Mouse (Mus musculus) forelimb bud, embryonic 11.5 days (tissue): ENCODE data around the gene Fam3a.
A peak's percentile ranks its signal among the peaks of the same experiment; 100 is the strongest.
"Not testable (repeated sequence)": the region's sequence is repeated elsewhere in the genome, so short reads cannot be mapped to it uniquely, and the experiment has no call there.

ENCODE experiments used
- DNase-seq: peaks from one replicate; pipeline ENCODE4 v3.0.0-alpha.2; 2012; ENCODE audit warnings: low read depth, low spot score

Fam3a gene

DNA sequence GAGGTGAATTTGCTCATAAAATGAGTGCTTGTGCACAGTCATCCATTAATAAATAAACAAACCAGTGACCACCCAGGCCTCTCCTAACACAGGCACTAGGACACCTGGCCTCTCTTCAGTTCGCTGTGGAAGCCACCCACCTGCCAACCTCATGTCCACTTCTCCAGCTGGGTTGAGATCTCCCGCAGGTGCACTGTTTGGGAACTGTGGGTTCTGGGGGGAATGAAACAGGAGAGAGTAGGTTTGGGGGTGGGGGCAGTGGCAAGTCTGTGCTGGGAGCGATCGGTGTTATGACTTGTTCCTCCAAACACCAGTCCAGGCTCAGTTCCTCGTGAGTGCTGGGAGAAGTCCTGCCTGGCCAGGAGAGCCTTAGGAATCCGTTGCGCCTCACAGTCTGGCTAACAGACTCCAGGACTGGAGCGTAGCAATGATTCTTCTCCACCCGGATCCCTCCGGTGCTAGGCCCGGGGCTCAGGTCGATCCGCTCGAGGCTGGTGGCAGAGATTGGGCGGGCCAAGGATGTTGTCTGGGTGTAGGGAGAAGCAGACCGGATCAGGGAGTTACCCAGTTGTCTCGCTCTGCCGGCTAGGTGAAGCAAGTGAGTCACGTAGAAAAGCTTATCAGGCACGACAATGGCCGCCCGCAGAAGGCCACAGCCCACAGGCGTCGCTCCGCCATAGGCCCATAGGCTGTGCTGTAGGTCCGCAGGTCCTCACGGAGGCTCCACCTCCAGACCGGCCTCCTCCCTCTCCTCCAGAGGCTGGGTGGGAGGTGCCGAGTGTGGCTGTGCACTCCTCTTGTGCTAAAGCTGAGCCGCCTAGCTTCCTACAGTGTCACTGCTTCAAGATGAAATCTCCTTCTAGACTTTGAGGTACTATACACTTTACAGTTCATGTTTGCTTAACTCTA is at the start of gene Fam3a, which contains the start of gene Ikbkg:
Gene Fam3a (minus strand): TSS at position 738 of the 909 bp plus-strand sequence.
Gene Ikbkg (plus strand): TSS at position 756 of the 909 bp plus-strand sequence.
- DNase-seq: peak; percentile 85

- DNase-seq: peak; percentile 77
These were observed 36.3 kb upstream of the Fam3a start for GRCm38 (mm10) chrX:74429290-74429821.

GRCm38 (mm10) chrX:74428826-74429276 is 35.8 kb upstream of the Fam3a start, which contains the start of gene G6pdx:
Gene G6pdx, minus strand, starts transcription at chrX:74429194.
- DNase-seq: peak; percentile 81

- DNase-seq: peak; percentile 7
These were observed 35.2 kb upstream of the Fam3a start for GRCm38 (mm10) chrX:74428146-74428825.

DNA sequence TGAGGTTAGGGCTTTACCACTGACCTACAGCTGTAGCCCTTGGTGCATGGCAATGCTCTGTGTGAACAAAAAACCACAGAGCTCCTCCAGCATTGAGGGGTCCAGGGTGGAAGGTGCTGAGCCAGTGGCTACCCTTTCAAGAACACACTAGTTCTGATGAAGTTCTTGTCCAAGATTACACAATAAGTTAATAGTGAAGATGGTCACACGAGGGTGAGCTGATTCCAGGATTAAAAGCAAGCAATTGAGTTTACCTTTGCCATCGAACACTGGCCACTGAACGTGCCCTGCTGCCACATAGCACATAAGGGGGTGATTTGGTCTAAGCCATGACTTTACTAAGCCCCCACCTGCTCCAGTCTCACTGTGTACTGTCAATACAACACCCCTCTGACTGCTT is 34.0 kb upstream of the Fam3a start:
- DNase-seq: no peak

DNA sequence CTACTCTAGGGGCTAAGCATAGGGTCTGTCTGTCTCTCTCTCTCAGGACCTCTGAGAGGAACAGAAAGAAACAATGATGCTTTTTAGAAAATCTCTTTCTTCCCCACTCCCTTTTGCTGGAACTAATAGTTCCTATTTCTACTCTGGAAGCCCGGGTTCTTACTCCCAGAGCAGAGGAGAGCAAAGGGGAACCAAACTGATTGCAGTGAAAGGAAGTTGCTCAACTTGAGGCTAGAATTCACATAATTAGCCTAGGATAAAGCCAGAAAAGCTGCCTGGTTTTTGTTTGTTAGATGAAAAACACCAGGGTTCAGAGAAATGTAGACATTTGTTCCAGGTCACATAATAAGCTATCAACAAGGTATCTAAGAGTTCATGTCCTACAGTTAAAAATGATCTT is 33.2 kb upstream of the Fam3a start:
- DNase-seq: no peak

DNA sequence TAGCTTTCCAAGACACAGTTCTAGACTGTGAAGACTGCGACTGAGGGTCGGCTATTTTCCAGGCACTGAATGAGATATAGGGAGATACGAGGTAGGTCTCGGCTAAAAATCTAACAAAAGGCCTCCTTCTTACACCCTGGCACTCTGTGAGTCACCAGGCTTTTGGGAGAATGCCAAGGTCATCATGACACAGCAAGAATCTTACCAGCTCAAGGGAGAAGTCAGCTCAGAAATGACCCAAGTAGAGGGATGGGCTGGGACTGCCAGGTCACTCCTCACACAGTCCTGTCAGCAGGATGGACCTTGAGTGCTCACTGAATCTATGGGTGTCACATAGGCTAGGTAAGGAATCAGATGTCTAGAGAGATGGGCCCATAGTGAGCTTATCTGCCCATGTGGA is 32.1 kb upstream of the Fam3a start:
- DNase-seq: no peak

GRCm38 (mm10) chrX:74424443-74424842 is 31.4 kb upstream of the Fam3a start:
- DNase-seq: no peak

DNA sequence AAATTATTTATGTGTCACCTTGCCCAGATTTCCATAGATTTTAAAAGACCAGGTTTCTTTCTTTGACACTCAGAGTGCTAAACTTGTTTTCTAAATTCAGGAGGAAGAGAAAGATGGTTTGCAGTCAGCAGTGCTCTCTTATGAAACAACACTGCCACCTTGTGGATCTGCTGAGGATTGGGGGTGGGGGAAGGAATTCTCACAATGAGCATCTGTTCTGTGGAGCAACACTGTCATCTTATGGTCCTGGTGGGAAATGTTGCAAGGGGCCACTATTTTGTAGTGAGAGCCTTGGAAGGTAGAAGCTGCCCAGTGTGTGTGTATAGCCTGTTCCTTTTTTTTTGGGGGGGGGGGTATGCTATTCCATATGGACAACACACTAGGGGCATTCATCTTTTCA is 20.3 kb upstream of the Fam3a start:
- peak; percentile 78 for DNase-seq

GRCm38 (mm10) chrX:74408340-74408739 is 15.3 kb upstream of the Fam3a start:
- no peak for DNase-seq

- DNase-seq: no peak
These were observed 7.1 kb upstream of the Fam3a start for GRCm38 (mm10) chrX:74400136-74400535.

DNA sequence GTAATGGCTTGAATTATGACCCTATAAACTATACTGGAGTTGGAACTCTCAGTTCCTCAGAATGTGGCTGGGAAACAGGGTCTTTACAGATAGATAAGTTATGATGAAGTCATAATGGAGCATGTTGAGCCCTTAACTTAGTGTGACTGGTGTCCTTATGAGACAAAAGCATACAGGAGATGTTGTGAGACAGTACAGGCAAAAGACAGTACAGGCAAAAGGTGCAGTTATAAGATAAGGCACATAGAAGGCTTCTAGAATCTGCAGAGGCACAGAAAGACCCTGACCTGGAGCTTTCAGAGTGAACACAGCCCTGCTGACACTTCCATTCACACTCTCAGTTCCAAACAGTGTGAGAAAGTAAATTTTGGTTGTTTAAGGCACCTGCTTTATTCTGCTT is 4.9 kb downstream of the Fam3a start:
- no peak for DNase-seq

- no peak for DNase-seq
These were observed 8.6 kb downstream of the Fam3a start for GRCm38 (mm10) chrX:74384451-74384850.

DNA sequence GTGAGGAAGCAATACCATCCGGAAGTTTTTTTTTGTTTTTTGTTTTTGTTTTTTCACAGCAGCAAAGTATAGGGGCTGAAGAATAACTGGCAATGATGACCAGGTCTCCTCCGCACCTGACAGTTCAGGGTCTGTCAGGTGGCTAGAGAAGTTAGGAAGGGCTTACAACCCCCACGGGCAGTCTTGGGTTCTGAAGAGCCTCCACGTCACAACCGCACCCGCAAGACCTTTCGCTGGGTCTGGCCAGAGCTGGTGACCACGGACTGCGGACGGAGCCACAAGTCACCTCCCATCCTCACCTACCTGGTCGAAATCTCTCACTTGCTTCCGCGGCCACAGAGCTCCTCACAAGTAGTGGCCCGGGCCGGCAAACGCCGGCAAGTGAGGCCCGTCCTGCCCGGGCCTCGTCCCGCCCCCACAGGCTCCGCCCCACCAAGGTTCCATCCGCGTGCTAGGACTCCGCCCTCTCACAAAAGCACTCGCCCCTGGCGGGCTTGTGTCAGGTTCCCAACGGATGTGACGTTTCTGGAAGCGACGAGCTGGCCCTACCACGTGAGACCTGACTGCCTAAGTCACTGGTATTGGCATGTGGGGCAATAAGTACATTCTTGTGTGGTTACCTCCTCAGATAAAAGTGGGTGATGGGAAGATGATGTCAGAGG is 20.1 kb downstream of the Fam3a start, which contains the start of the genes Ubl4a and Slc10a3:
Gene Ubl4a (minus strand): TSS at position 331 of the 662 bp plus-strand sequence.
Gene Slc10a3 (minus strand): TSS at position 462 of the 662 bp plus-strand sequence.
- peak; percentile 86 for DNase-seq

DNA sequence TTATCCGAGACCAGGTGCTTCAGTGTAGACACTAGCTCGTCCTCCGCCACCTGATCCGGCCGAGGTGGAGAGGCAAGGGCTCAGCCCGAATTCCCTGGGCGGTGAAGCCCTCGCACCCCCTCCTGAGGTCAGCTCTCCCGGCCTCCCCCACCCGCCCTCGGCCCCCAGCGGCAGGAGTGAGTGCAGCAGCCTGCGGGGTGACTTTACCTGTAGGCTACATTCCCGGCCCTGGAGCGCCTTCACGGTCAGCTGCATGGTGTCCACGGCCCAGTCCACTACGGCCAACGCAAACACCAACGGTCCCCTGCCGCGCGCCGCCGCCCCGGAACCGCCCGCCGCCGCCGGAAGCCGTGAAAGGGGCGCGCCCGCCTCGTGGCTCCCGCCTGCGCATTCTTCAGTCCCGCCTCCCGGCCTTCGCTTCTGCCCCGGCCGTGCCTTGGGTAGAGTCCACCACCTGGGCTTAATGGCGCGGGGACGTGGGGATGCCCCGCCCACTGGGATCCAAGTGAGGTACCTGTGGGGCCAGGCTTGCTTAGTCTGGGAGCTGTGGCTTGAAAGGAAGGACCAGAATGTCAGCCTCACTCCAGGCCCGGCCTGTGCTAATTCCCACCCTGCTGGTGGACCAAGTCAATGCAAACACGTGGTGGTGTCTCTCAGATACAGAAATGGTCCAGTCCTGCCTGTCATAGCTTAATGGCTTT is 24.7 kb downstream of the Fam3a start:
- DNase-seq: peak; percentile 32

DNA sequence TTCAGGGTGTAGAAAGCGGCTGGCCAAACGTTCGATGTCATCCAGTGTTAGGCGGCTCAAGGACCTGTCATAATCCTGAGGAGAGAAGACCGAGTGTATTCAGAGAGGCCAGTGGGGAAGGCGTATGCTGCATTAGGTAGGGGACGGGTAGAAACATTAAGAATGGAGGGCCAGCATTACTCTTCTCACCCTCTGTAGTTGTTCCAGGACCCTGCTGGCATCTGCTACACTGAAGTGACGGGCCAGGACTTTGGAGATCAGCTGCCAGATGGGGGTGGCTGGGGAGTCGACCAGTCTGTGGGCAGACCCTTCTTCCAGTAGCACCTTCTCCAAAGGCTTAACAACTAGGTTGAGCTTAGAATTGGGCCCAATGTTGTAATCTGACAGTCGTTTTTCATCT is 25.6 kb downstream of the Fam3a start:
- no peak for DNase-seq

GRCm38 (mm10) chrX:74359171-74359570 is 33.9 kb downstream of the Fam3a start:
- DNase-seq: no peak

DNA sequence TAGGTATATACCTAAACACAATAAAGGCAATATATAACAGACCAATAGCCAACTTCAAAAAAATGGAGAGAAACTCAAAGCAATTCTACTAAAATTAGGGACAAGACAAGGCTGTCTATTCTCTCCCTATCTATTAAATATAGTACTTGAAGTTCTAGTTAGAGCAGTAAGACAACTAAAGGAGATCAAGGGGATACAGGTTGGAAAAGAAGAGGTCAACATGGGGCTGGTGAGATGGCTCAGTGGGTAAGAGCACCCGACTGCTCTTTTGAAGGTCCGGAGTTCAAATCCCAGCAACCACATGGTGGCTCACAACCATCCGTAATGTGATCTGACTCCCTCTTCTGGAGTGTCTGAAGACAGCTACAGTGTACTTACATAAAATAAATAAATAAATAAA is 36.0 kb downstream of the Fam3a start:
- DNase-seq: not testable (repeated sequence)

- DNase-seq: peak; percentile 60
These were observed 39.7 kb downstream of the Fam3a start, which contains the start of gene Lage3 for GRCm38 (mm10) chrX:74353467-74353770. Gene Lage3, minus strand, starts transcription at chrX:74353618.

- no peak for DNase-seq
These were observed 40.2 kb downstream of the Fam3a start for GRCm38 (mm10) chrX:74352645-74353466.
